Mouse (Mus musculus) MEL (cell line): ENCODE measurements around the gene Fam178b. TPM values are rescaled to one million over a fixed set of nuclear protein-coding genes. Genes with fewer than 3 reads are reported as not detected.

Source experiments
- DNase-seq: peaks from one replicate; pipeline ENCODE4 v3.0.0; 2011; ENCODE audit warnings: low read depth, low spot score
- H3K27ac ChIP-seq: 2 replicates; pipeline ENCODE4 v1.5.1; 2012; ENCODE audit warnings: low read depth, mild to moderate bottlenecking, control low read depth, low read length, moderate library complexity; ENCODE audit not compliant: control insufficient read depth
- H3K27me3 ChIP-seq, 2 experiments: fragments of 150-350 bp in 1 of 2; sonication (generic) in 1 of 2; 2 replicates each; pipeline ENCODE4 v1.6.1; 2012; ENCODE audit warnings: low read length in 2 of 2, mild to moderate bottlenecking in 2 of 2, improper control_type of control experiment in 1 of 2, moderate library complexity in 1 of 2; ENCODE audit not compliant: insufficient read depth in 2 of 2, control insufficient read depth in 1 of 2
- H3K36me3 ChIP-seq, 2 experiments: 2 replicates each; pipeline ENCODE4 v1.6.1; 2012 to 2014; ENCODE audit warnings: low read length in 2 of 2, improper control_type of control experiment in 1 of 2, inconsistent platforms in 1 of 2, mild to moderate bottlenecking in 1 of 2; ENCODE audit not compliant: insufficient read depth in 2 of 2, control insufficient read depth in 1 of 2
- H3K4me1 ChIP-seq, 2 experiments: fragments of 150-350 bp in 1 of 2; sonication (generic) in 1 of 2; 2 replicates each; pipeline ENCODE4 v1.6.1; 2012; ENCODE audit warnings: low read length in 2 of 2, improper control_type of control experiment in 1 of 2, mild to moderate bottlenecking in 1 of 2; ENCODE audit not compliant: insufficient read depth in 2 of 2, control insufficient read depth in 1 of 2
- H3K4me3 ChIP-seq, 2 experiments: fragments of 150-350 bp in 1 of 2; sonication (generic) in 1 of 2; 2 replicates each; pipeline ENCODE4 v1.5.1; 2012; ENCODE audit warnings: low read depth in 2 of 2, low read length in 2 of 2, mild to moderate bottlenecking in 2 of 2, moderate library complexity in 2 of 2, control low read depth in 1 of 2, improper control_type of control experiment in 1 of 2; ENCODE audit not compliant: control insufficient read depth in 1 of 2, insufficient read depth in 1 of 2
- H3K79me2 ChIP-seq: 2 replicates; pipeline ENCODE4 v1.6.1; 2012; ENCODE audit warnings: mild to moderate bottlenecking, low read length, moderate library complexity; ENCODE audit not compliant: control insufficient read depth, poor library complexity, insufficient read depth
- H3K9ac ChIP-seq: 2 replicates; pipeline ENCODE4 v1.6.1; 2012; ENCODE audit warnings: low read depth, mild to moderate bottlenecking, control low read depth, low read length, moderate library complexity; ENCODE audit not compliant: control insufficient read depth, poor library complexity, severe bottlenecking
- H3K9me3 ChIP-seq: fragments of 150-350 bp; sonication (generic); replicated peaks from 2 replicates; pipeline ENCODE4 v1.6.1; 2012; ENCODE audit warnings: mild to moderate bottlenecking, low read length, improper control_type of control experiment, moderate library complexity; ENCODE audit not compliant: insufficient read depth
- CTCF ChIP-seq, 3 experiments: IDR thresholded peaks in 2 of 3; conservative IDR thresholded peaks in 1 of 3; 2 replicates each; pipeline ENCODE4 v1.5.1; 2011 to 2012; ENCODE audit warnings: low read length in 3 of 3, low read depth in 2 of 3, mild to moderate bottlenecking in 2 of 3, improper control_type of control experiment in 1 of 3, inconsistent platforms in 1 of 3, mixed read lengths in 1 of 3, moderate library complexity in 1 of 3; ENCODE audit not compliant: control insufficient read depth in 1 of 3, insufficient read depth in 1 of 3, poor library complexity in 1 of 3, severe bottlenecking in 1 of 3
- E2F4 ChIP-seq: IDR thresholded peaks from 2 replicates; pipeline ENCODE4 v1.6.1; 2011; ENCODE audit warnings: low read depth, low read length, improper control_type of control experiment, borderline replicate concordance
- ELF1 ChIP-seq: IDR thresholded peaks from 2 replicates; pipeline ENCODE4 v1.6.1; 2014; ENCODE audit warnings: low read depth, mild to moderate bottlenecking, inconsistent platforms, low read length, improper control_type of control experiment, moderate library complexity
- GABPA ChIP-seq: IDR thresholded peaks from 2 replicates; pipeline ENCODE4 v1.6.1; 2012; ENCODE audit warnings: low read depth, mild to moderate bottlenecking, inconsistent platforms, low read length, improper control_type of control experiment, moderate library complexity
- JUND ChIP-seq: IDR thresholded peaks from 2 replicates; pipeline ENCODE4 v1.6.1; 2011; ENCODE audit warnings: low read depth, mild to moderate bottlenecking, improper control_type of control experiment, low read length
- MAZ ChIP-seq: IDR thresholded peaks from 2 replicates; pipeline ENCODE4 v1.6.1; 2012; ENCODE audit warnings: low read depth, mild to moderate bottlenecking, inconsistent platforms, low read length, improper control_type of control experiment
- MEF2A ChIP-seq: IDR thresholded peaks from 2 replicates; pipeline ENCODE4 v1.6.1; 2014; ENCODE audit warnings: low read depth, mild to moderate bottlenecking, inconsistent platforms, low read length, improper control_type of control experiment; ENCODE audit not compliant: poor library complexity, insufficient replicate concordance, severe bottlenecking; ENCODE audit errors: extremely low read depth
- MYB ChIP-seq: IDR thresholded peaks from 2 replicates; pipeline ENCODE4 v1.6.1; 2011; ENCODE audit warnings: mild to moderate bottlenecking, low read depth, low read length, improper control_type of control experiment
- POLR2AphosphoS5 ChIP-seq: IDR thresholded peaks from 2 replicates; pipeline ENCODE4 v1.6.1; 2012; ENCODE audit warnings: low read depth, borderline replicate concordance, mild to moderate bottlenecking, inconsistent platforms, low read length, moderate library complexity, mixed read lengths
- RAD21 ChIP-seq: IDR thresholded peaks from 2 replicates; pipeline ENCODE4 v1.6.1; 2011; ENCODE audit warnings: mild to moderate bottlenecking, low read depth, low read length, improper control_type of control experiment
- RCOR1 ChIP-seq: IDR thresholded peaks from 2 replicates; pipeline ENCODE4 v1.6.1; 2012; ENCODE audit warnings: low read depth, mild to moderate bottlenecking, inconsistent platforms, low read length, improper control_type of control experiment
- SIN3A ChIP-seq: IDR thresholded peaks from 2 replicates; pipeline ENCODE4 v1.6.1; 2012; ENCODE audit warnings: low read length, improper control_type of control experiment, inconsistent platforms
- TBP ChIP-seq: IDR thresholded peaks from 2 replicates; pipeline ENCODE4 v1.8.0; 2011; ENCODE audit warnings: low read depth, low read length, improper control_type of control experiment
- TCF12 ChIP-seq: IDR thresholded peaks from 2 replicates; pipeline ENCODE4 v1.6.1; 2014; ENCODE audit warnings: low read depth, mild to moderate bottlenecking, inconsistent platforms, low read length, improper control_type of control experiment, moderate library complexity
- UBTF ChIP-seq: IDR thresholded peaks from 2 replicates; pipeline ENCODE4 v1.6.1; 2012; ENCODE audit warnings: low read depth, mild to moderate bottlenecking, inconsistent platforms, low read length, improper control_type of control experiment, moderate library complexity, borderline replicate concordance; ENCODE audit not compliant: insufficient read depth
- USF1 ChIP-seq: IDR thresholded peaks from 2 replicates; pipeline ENCODE4 v1.6.1; 2014; ENCODE audit warnings: low read depth, mild to moderate bottlenecking, inconsistent platforms, low read length, improper control_type of control experiment, moderate library complexity
- polyA plus RNA-seq, 2 experiments: library from polyadenylated mRNA; stranded (reverse) in 1 of 2; unstranded in 1 of 2; fragments of >175 nt in 1 of 2; fragments of >200 nt in 1 of 2; gene quantifications; 2 replicates each; pipeline versions ENCODE4 v1.2.1 to v1.2.4; 2012; ENCODE audit warnings: low replicate concordance in 2 of 2, low read depth in 1 of 2; ENCODE audit not compliant: insufficient read length in 2 of 2, insufficient read depth in 1 of 2, missing spikeins in 1 of 2
- total RNA-seq: library from RNA; depleted of rRNA; stranded (reverse); fragments of 300-350 nt; gene quantifications from 2 replicates; pipeline ENCODE4 v1.2.3, GENCODE M21; 2012

Fam178b gene
- total and polyA plus RNA-seq, 3 experiments = 0.19 to 0.29 TPM; not detected in 1

DNA sequence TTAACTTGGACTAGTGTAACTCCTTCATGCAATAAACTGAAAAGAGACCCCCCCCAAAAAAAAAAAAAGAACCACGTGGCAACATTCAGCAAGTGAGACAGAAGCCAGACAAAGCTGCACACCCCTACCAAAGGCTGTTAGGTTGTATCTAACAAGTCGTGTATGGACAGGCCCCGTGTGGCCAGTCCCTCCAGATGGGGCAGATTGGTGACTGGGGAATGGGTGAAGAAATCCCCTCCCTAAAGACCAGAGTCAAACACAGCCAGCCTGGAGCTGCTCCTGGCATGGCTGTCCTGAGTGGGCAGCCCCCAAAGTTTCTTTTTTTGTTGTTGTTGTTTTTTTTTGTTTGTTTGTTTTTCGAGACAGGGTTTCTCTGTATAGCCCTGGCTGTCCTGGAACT, 80.7 kb downstream of the Fam178b start (continued):
- TF ChIP-seq ELF1 (no peak), GABPA (no peak), SIN3A (no peak)

DNA sequence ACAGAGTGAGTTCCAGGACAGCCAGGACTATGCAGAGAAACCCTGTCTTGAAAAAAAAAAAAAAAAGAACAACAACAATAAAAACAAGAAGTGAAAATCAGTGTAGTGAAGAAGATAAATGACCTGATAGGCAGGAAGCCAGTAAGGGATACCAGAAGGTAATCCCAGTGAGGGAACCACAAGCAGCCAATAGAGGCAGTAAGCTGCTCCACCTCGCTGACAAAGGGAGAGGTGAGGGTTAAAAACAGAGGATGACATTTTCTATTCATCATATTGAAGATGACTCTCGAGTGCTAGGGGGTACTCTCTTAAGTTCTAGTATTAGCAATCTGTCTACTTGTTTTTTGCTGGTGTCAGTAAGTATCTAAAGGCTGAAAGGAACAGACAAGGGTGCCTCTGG, 84.6 kb downstream of the Fam178b start:
- H3K4me3 ChIP-seq = no peak overlapping the region
- no peak for TF ChIP-seq MAZ
- TF ChIP-seq RAD21 = no peak
- no peak for TF ChIP-seq USF1
- no peak for TF ChIP-seq CTCF (IDR thresholded peaks at IDR 0.05 in 2 of 3, conservative IDR thresholded peaks at IDR 0.05 in 1 of 3; ENCODE audit: control insufficient read depth in 1 of 3, insufficient read depth in 1 of 3, low read depth in 2 of 3, low read length in 3 of 3, poor library complexity in 1 of 3, severe bottlenecking in 1 of 3)
- TF ChIP-seq POLR2AphosphoS5 = no peak
- no peak for TF ChIP-seq ELF1
- no peak for TF ChIP-seq UBTF
- no peak for TF ChIP-seq SIN3A
- TF ChIP-seq JUND = no peak
- no peak for TF ChIP-seq TCF12
- no peak for TF ChIP-seq RCOR1
- H3K27ac ChIP-seq = no peak overlapping the region
- no peaks in the 10 kb centered on the region; a peak in 1 of 4 replicates for H3K27me3 ChIP-seq
- H3K36me3 ChIP-seq = no peaks in the 10 kb centered on the region
- no peaks in the 10 kb centered on the region for H3K9me3 ChIP-seq
- H3K9ac ChIP-seq = no peak overlapping the region
- no peaks in the 10 kb centered on the region for H3K4me1 ChIP-seq
- DNase-seq = no peak
- no peaks in the 10 kb centered on the region for H3K79me2 ChIP-seq

DNA sequence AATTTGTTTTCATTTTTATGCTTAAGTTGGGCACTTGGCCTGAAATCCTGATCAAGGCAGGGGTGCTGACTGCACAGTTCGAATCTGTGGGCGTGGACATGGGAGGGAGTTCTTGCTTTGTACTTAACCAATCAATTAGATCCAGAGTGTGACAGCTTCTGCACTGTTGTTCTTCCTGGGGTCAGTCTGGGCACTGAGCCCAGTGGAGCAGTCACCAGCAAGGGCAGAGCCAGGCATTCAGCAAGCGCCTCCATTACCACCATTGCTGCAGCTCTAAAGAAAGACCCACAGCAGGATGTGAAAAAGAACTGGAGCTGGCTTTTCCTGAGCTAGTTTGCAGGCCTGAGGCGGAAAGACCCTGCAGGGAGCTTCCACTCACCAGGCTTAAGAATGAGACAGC, 86.9 kb downstream of the Fam178b start:
- no peaks in the 10 kb centered on the region for H3K79me2 ChIP-seq
- H3K27me3 ChIP-seq = no peaks in the 10 kb centered on the region; a peak in 1 of 4 replicates
- H3K27ac ChIP-seq = no peak overlapping the region
- no peaks in the 10 kb centered on the region for H3K9me3 ChIP-seq
- H3K9ac ChIP-seq = no peak overlapping the region
- H3K4me1 ChIP-seq = no peaks in the 10 kb centered on the region
- no peak for TF ChIP-seq JUND
- TF ChIP-seq MEF2A = no peak
- no peak for TF ChIP-seq TBP
- no peak for TF ChIP-seq E2F4
- TF ChIP-seq MYB = no peak
- TF ChIP-seq, all 39 proteins: peak for 0
- Histone ChIP-seq H3K36me3 (no peaks in the 10 kb centered on the region), H3K4me3 (no peak overlapping the region)
- DNase-seq = no peak
